Mouse (Mus musculus) neutrophil, adult 5-6 weeks (primary cell): ENCODE data around the gene Lhfp. TPM values are rescaled to one million over a fixed set of nuclear protein-coding genes. Genes with fewer than 3 reads are reported as not detected.

ENCODE experiments used
- ATAC-seq: fragments of 151-379, 151-347 bp; 2 replicates; pipeline ENCODE4 v1.8.0; 2017; ENCODE audit warnings: mild to moderate bottlenecking, moderate TSS enrichment; ENCODE audit not compliant: insufficient number of reproducible peaks, poor library complexity, low FRiP score, severe bottlenecking; ENCODE audit errors: extremely low read depth
- total RNA-seq: library from RNA; stranded (forward); fragments of 200-1000 nt; gene quantifications from 2 replicates; pipeline ENCODE4 v1.2.3, GENCODE M21; 2017

Gene Lhfp
- total RNA-seq, 1 experiment from 2014 or later = 1.5 TPM

DNA sequence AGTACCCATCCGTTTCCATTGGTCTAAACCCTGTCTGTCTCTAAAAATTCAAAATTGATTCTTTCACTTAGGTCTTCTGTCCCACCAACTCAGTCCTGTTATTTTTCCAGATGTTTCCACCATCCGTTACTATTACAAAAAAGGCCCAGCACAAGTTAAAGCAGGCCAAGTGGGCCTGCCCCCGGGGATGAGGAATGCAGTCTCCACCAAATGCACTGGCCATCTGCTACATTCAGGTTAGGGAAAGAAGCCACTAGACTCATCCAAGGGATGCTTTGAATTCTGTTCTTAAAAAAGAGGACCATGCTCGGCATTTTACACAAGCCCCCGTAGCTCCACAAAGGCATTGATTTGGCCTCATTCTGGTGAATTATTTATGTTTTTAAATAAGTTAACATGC lies 162.3 kb downstream of the Lhfp start:
- ATAC-seq = no peak

DNA sequence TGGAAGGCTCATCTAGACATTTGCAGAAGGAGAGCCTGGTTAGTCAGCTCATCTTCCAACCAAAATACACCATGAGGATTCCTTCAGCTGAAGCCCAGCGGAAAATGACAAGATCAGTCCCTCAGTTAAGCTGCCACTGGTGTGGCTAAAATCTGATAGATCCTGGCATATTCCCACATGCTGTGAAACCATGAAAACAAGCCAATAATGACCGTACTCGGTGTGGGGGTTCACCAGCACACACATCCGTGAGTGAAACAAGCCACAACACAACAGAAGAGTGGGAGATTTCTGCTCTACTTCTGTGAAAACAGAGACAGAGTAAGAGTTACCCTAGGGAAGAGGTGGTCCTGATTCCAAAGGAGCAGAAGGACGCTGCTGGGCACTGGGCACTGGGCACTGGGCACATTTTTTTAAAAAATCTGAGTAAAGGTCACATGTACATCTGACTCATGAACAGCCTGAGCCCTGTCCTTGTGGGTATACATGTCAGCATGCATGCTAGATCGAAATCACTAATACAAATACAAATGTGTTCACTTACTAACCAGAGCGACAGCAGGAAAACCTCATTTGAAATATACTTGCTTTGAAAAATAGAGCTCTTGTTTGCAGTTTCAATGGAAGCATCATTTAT lies 163.1 kb downstream of the Lhfp start:
- no peak for ATAC-seq

DNA sequence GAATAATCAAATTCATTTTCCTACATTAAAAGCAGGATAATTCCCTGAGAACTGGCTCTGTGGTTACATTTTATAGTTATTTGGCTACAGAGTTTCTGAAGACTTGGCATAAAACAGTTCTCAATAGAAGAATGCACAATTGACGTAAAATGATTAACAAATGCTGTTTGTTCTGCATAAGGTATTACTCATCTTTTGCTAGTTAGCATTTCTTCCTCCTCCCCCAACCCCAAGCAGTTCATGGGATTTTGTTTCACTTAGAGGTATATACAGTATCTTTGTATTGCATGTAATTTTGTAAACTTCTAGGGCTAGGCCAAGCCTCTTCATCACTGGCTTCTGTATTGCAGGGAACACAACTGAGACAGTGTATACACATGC lies 163.6 kb downstream of the Lhfp start:
- no peak for ATAC-seq

DNA sequence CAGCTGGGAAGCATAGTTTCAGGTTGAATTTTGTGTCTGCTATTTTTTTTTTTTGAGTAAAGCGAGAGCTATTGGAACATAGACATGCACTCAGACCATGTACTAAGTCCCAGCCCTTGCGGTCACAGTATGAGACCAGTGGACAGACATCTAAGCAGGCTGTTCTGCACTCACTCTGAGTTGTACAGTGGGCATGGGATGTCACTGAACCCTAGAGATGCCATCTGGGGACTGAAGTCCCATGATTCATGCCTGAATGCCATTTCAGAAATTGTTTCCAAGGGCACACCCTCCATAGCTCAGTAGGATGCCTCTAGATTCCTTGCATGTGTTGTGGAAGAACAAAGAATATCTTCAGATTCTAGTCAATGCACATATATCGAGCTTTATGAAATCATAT lies 164.4 kb downstream of the Lhfp start:
- no peak for ATAC-seq

DNA sequence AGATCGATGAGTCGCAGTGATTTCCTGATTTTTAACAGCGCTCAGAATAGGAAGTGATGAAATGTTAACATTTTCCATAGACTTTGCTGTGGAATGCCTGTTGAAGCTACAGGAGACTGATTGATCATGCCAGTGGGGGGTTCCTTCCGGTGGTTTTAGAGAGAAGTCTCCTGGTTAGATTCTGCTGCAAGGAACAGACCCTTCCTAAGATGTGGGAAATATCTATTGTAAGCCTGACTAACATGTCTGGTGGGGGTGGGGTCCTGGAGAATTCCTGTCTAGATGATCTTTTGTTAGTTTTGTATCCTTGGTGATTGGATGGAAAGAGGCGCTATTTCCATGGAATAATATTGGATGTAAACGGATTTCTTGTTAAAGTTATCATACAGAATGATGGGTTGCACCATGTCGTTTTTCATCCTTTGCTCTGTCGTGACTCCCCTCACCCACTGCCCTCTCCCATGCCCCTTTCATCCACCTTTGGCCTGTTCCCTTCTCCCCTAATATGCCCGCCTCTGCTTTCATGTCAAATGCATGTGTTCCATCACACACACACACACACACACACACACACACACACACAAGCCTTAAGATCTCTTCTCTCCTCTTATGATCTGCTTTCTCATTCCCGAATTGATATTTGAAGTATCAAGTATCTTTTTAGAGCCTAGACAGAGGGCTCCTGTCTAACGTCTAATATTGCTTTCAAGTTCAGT lies 165.3 kb downstream of the Lhfp start:
- no peak for ATAC-seq

DNA sequence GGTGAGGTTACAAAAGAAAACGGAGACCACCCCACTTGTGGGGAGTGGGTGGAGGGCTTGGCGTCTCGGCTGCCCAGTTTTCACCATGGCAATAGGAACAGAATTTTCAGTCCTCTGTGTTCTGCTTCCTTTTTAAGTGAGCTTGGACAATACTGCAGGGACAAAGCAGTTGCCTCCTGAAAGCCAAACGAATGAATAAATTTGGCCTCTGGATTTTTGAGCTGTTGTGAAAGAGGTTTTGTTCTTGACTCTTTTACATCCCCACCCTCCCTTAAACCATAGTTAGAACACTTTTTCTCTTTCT lies 165.8 kb downstream of the Lhfp start:
- ATAC-seq = no peak

DNA sequence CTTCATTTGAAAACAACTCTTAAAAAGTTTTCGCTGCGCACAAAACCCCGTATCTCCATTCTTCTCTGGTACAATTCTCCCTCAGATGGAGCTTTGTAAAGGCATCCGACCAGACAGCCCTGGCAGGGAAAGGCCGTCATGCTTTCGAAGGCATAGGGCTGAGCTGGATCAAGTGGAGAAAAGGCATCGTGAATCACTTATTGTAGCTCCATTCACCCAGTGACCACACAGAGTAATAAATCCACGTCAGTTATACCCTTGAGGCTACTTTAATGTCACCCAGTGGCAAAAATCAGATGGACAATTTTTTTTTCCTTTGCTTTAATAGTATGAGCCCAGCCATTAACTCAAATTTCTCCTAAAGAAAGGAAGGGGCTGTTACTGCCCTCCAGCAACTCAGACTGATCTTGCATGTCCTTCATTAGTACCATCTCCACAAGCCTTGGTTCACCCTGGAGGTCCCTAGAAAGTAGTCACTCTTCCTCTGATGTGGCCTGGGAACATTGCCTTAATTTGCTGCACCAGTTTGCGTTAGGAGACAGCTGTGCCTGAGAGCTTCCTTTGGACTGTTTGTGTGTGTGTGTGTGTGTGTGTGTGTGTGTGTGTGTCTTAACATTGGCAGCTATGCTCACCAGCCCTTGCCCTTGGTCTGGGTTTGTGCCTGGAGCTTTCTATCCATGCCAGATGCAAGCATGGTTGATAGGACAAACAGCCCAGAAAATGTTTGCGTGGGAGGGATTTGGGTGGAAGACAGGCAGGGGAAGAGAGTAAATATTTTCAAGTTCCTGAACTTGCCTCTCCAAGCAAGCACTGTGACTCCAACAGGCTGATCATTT lies 169.6 kb downstream of the Lhfp start:
- no peak for ATAC-seq

DNA sequence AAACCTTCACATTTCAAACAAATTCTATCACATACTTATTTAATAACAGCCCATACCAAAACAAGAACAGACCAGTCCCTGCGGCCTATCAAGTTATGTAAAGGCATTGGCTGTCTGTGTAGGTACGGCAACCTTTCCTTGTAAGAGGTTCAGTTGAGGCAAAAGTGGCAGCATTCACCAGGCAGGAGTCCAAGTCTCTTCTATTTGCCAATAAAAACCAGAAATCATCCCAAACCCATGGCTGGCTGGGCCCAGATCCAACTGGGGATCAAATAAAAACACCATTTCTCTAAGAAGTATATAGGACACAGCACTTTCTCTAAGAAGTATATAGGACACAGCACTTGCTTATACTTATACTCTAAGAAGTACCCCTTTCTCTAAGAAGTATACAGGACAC lies 171.3 kb downstream of the Lhfp start:
- no peak for ATAC-seq

DNA sequence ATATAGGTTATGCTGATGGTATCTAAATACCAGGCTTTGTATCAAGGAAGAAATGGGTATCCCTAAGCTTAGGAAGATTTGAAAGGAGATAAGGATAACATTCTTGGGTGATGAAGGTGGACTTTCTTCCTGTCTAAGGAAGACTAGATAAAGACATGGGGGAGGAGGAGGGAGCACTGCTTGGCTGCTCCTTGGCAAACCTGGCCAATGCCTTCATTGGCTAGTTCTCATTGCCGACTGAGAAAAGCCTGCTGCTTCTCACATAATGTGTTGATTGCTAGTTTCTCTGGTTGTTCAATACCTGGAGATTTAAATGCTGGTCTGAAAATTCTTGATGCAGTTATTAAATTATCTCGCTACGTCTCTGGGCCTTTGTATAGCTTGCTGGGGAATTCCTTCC lies 172.0 kb downstream of the Lhfp start:
- no peak for ATAC-seq

DNA sequence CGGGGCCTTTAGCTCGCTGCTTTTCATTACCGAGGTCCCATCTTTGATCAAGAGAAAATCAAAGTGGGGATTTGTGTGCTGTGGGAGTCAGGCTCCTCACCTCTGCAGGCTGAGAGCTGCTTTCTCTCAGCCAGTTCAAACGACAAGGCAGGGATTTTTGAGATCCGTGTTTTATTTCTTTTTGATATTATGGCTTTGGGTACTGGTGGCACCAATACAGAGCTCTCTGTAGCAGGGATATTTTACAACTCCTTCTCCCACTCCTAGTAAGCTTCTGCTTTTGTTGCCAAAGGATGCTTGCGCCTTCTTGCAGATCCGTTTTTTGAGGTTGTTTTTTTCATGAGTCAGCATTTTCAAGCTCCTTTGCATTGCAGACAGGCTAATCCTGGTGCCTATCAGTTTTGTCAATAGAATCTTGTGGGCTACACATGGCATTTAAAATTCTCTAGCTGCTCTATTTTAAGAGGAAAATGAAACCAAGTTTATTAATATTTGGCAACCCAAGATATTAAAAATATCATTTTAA lies 172.5 kb downstream of the Lhfp start:
- ATAC-seq = no peak

DNA sequence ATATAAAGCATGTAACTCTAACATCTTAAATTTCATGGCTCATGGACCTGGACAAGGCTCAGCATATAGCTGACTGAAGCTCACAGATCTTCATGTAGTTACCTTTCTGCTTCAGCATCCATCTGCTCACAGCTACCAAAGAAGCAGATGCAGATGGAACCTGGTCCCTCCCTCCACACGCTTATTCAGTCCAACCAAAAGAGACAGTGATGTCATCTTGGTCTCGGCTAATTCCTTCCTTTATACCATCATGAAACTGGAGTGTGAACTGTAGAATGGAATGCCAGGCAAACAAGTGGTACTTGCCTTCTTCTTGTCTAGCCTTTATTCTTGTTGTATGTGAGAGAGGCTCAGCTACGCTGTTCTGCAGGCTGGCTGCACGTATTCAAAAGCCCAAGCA lies 173.1 kb downstream of the Lhfp start:
- no peak for ATAC-seq

DNA sequence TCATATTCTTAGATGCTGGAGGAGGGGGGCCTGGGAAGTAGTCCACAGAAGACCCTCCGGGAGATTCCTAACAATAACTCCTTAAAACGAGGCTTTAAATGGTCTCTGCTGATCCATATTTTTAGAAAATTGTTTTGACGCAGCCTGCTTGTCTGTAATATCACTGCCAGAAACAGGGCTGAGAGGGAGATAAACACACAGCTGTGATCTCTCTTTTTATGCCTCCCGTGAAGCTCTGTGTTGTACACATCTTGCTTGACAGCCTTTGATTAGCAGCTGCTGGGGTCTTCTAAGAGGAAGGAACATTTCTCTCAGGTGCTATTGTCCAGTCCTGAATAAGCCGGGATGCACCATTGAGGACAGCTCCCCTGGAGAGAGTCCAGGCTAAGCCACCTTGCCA lies 176.4 kb downstream of the Lhfp start:
- ATAC-seq = no peak

DNA sequence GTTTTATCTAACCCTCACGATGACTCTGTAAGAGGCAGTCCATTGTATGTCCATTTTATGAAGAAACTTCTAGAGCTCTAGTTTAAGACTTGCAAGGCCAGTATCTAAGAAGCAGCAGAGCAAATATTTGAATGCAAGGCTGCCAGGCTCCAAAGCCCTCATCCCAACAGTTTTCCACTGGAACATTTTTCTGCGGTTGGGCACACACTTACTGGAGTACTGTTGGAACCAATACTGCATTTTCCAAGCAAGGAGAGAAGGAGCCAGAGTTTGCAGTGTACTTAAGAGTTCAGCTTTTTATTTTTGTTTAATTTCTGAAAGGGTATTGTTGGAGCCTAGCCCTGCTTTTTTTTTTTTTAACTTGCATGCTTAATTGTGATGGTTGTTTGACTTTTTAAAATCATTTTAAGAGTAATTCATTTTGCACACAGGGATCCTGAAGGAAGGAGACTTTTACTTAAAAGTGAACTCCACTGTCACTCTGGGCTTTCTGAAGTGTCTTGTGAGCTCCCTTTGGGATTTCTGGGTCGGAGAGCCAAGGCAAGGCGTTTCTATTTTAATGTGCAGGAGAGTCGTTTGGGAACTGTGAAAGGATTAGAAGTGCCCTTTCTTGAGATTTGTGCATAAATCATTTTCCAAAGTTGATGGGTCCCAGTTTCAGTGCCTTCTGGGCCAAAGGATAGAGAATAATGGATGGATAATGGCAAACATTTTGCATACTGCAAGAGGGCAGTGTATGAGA lies 180.4 kb downstream of the Lhfp start:
- no peak for ATAC-seq

DNA sequence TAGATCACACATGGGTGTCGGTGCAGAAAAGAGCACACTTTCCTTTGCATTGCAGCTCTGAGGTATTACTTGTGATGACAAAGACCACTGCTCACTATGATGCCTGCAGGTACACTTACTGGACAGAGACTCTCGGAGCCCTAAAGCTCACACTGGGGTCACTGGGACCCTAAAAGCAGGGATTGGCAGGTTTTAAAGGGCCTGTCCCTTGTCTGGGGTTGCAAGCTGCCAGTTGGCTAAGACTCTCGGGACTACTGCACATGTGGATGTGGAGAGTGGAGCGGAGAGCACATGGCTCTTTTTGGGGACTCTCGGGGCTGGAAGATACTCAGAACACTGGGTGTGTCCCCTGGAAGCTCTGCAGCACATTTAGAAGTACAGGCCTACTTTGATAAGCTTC lies 182.8 kb downstream of the Lhfp start:
- no peak for ATAC-seq

DNA sequence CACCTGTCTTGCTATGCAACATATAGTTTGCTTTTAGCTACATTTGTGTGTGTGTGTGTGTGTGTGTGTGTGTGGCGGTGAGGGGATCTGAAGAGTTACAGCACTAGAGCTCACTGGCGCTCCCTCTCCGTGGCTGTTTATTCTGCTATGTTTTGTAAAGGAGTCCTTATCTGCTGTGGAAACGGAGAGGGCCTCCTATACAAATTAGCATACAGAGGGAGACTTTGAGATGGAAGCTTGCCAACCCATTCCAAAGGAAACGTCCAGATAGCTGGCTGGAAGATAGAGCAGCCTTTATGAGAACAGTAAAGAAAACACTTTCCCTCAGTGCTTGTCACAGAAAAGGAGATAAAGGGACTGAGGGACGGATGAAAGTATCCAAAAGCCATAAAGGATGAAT lies 184.4 kb downstream of the Lhfp start:
- no peak for ATAC-seq

DNA sequence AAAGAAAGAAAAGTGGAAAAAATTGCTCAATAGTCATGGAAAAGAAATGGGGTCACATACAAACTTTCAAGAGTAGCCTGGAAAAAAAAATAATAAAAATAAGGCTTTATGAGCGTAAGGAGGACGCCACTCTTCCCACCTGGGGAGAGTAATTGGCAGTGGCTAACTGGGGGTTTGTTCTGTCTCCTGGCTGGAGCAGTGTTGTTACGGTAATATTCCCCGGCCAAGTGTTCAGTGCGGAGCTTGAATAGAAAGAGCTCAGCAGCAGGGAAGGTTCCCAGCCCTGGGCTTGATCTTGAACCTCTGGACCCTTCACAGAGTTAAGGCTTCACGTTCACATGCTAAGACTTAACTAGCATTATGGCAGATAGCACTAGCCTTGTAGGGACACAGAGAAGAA lies 184.9 kb downstream of the Lhfp start:
- no peak for ATAC-seq

DNA sequence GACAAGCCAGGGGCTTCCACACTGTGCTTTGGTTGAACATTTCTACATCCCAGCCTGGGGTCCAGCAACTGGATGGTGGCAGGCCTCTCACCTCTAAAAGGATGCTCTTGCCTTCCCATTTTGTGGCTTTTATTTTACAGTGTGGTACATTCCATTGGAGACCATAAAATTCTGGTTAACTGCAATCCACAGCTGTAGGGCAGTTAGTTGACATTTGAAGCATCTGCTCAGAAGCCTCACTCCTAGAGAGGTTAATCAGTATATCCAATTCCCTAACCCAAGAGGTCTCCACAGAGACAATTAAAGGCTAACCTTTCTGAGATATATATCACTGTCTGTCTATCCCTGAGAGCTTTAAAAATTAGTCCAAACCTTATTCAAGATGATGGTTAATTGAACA lies 186.5 kb downstream of the Lhfp start:
- ATAC-seq = no peak

DNA sequence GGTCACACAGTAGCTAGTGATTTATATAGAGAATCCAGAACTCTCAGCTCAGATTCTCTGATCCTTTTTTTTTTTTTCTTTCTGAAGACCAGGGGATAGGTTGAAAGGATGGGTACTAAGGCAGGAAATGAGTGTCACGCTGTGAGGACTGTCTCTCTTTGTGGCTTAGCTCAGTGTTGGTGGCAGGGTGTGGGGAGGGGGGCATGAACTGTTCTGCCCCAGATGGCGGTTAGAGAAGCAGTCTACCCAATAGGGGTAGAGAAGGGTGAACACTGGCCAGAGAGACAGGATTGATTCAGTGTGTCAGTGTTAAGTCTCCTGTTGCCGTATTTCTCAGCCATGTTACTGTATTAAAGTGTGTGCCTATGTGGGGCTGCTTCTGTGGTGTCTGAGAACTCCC lies 189.2 kb downstream of the Lhfp start:
- no peak for ATAC-seq

DNA sequence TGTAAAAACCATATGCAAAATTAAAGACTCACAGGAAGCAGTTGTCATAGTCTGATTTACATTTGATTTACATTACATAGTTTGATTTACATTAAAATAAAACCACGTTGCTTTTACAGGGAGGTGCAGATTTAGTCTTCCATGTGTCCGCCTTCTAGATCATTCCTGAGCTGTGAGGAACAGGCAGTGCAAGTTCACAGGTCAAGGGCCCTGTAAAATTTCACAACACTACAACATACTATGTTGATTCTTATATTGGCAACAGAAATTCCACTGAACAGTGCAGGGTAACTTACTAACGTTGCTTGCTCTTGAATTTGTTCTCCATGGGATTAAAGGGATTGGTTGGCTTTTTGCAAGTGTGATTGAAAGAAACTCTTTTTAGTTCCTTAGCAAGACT lies 189.8 kb downstream of the Lhfp start:
- ATAC-seq = no peak
